Mouse (Mus musculus) thymus, postnatal 14 days (tissue): ENCODE data around the gene Ankrd17.

Source experiments
- DNase-seq: peaks from one replicate; pipeline ENCODE4 v3.0.0; 2021

The Ankrd17 gene

GRCm38 (mm10) chr5:90203168-90203567 is 163.2 kb downstream of the Ankrd17 start:
- peak; percentile 55 for DNase-seq

DNA sequence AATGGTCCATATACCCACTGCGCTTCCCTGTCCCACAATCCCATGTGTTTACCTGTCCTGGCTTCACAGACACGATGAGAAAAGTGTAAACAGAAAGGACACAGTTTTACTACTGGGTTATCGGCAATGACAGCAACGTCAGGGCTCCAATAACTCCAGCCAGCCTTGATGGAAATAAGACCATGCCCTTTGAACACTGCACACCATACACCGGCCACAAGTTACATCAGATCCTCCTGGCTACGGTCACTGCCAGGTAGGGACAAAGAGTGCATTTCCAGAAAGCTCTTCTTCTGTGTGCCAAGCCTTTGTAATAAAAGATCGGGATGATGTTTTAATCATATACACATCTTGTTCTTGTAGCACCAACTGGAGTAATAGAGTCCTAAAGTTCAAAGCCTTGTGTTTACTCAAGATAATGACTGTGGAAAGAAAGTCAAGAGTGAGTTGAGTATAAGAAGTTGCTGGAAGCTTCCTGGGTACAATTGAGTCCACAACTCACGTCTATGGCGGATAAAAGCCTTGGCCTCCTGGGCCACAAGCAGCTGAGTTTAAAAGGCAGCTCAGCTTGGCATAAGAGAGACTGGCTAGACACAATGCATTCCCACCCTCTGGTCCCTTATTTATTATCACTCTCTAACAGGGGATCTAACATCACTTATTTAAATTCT is 163.8 kb downstream of the Ankrd17 start:
- DNase-seq, result no peak

GRCm38 (mm10) chr5:90199922-90200632 is 166.3 kb downstream of the Ankrd17 start:
- no peak for DNase-seq

DNA sequence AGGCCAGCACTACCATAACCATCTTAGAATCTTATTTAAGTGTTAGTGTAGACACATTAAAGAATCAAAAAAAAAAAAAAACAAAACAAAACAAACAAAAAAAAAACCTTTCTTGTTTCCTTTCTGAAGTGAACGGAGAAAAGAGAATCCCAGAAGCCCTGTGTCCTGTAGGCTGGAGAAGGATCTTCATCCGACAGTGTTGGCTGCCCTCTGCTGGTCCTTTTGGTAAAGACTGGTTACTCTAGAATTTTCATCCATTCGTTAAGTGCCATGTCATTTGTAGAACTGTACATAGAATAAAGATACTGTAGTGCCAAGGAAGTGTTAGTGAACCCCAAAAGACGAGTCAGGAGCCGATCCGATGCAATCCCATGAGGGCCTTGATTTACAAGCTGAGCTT is 171.5 kb downstream of the Ankrd17 start:
- peak; percentile 17 for DNase-seq

- no peak for DNase-seq
These were observed 183.6 kb downstream of the Ankrd17 start for GRCm38 (mm10) chr5:90182782-90183181.

GRCm38 (mm10) chr5:90179094-90179493 is 187.3 kb downstream of the Ankrd17 start:
- DNase-seq, result no peak

GRCm38 (mm10) chr5:90178116-90178515 is 188.3 kb downstream of the Ankrd17 start:
- no peak for DNase-seq
